Comparison of ENCODE assay signal across 24 mouse cellular contexts in genomic region chr12:83506543-83506942, GRCm38 (mm10). TPM values are rescaled to one million over a fixed set of nuclear protein-coding genes. Genes with fewer than 3 reads are reported as not detected.
DNase-seq lines count a peak whose midpoint lies in the region; TF ChIP-seq lines count a peak whose summit lies in the region.
"Had no signal": no experiment of that assay in that cellular context is flagged by ENCODE, and none has a peak within 500 bp of the region (broad histone marks: within the 10 kb centered on the region; RNA-seq: fewer than 3 reads in every experiment).

No protein-coding gene starts in this region.

- DNase-seq in 416B (ENCODE audit: low read depth), result peak; percentile 19
- peak; percentile 65 for DNase-seq in ES-CJ7 (ENCODE audit: low read depth, low spot score)
- DNase-seq in ZHBTc4 (ENCODE audit: low read depth, low spot score), result peak; percentile 57
- DNase-seq in left cerebral cortex, adult 2 months (ENCODE audit: extremely low spot score in 1 of 2, low spot score in 2 of 2), result no peak
- DNase-seq in thymus, postnatal 36 days, result no peak
- DNase-seq in left cerebral cortex, postnatal 25 days (ENCODE audit: low spot score in 2 of 2), result no peak
- no peak for DNase-seq in adrenal gland, adult 18-20 months (ENCODE audit: low spot score in 2 of 2)
- DNase-seq: adrenal gland, adult 2 months; adrenal gland, postnatal 10 days; adrenal gland, postnatal 25 days; B cell, adult 2 months; cerebellum, adult 11 months; cerebellum, adult 18-20 months; cerebellum, adult 8-10 months; cerebellum, adult 9-11 months; cerebellum, postnatal 14 days; cerebellum, postnatal 36 days; embryo, embryonic 11 days had no signal

- intact Hi-C loops in left cerebral cortex, adult 2 months (cut with DNase I), result no loop called here
- intact Hi-C loops in left cerebral cortex, postnatal 25 days (cut with DNase I), result no loop called here

- no peaks in the 10 kb centered on the region for H3K36me3 ChIP-seq in E14TG2a.4 (ENCODE audit: insufficient read depth, low read length)
- H3K36me3 ChIP-seq: embryonic facial prominence, embryonic 13.5 days; embryonic facial prominence, embryonic 15.5 days; forebrain, embryonic 10.5 days; forebrain, embryonic 12.5 days had no signal

- H3K9me3 ChIP-seq in E14TG2a.4 (ENCODE audit: low read length), result no peaks in the 10 kb centered on the region
- H3K9me3 ChIP-seq: embryonic facial prominence, embryonic 13.5 days; embryonic facial prominence, embryonic 15.5 days; forebrain, embryonic 10.5 days; forebrain, embryonic 12.5 days had no signal

- peaks cover 30% of the 10 kb centered on the region for H3K4me1 ChIP-seq in E14TG2a.4 (replicated peaks; ENCODE audit: low read depth, low read length)
- H3K4me1 ChIP-seq: embryonic facial prominence, embryonic 13.5 days; embryonic facial prominence, embryonic 15.5 days; forebrain, embryonic 12.5 days had no signal

- H3K27ac ChIP-seq in left cerebral cortex, adult 2 months, result no peak overlapping the region
- H3K27ac ChIP-seq: embryonic facial prominence, embryonic 13.5 days; embryonic facial prominence, embryonic 15.5 days; forebrain, embryonic 10.5 days; forebrain, embryonic 12.5 days had no signal

- no peak for TF ChIP-seq CTCF in E14TG2a.4 (conservative IDR thresholded peaks at IDR 0.05; ENCODE audit: low read length)
- TF ChIP-seq CTCF in left cerebral cortex, adult 2 months (IDR thresholded peaks at IDR 0.05), result no peak

- H3K27me3 ChIP-seq in E14TG2a.4 (ENCODE audit: insufficient read depth, low read length), result peaks cover 5% of the 10 kb centered on the region; the same call in 1 of the 2 replicates
- H3K27me3 ChIP-seq: embryonic facial prominence, embryonic 13.5 days; embryonic facial prominence, embryonic 15.5 days had no signal

- H3K4me3 ChIP-seq in E14TG2a.4 (replicated peaks; ENCODE audit: low read length), result peak overlapping the region; percentile 43; the same call in 1 of the 2 replicates
- H3K4me3 ChIP-seq in left cerebral cortex, adult 2 months, result no peak overlapping the region
- H3K4me3 ChIP-seq: embryonic facial prominence, embryonic 13.5 days; embryonic facial prominence, embryonic 15.5 days; erythroblast, embryonic 14.5 days; forebrain, embryonic 10.5 days; forebrain, embryonic 12.5 days had no signal

RNA-seq across cellular contexts. Expression of gene Dcaf4, which starts 13.7 kb away (rescaled TPM):
- total RNA-seq in left cerebral cortex, adult 2 months (2021), result 10 to 100 TPM; 31.6 to 32.3 TPM
- 10 to 100 TPM; 23.7 to 24.4 TPM for total RNA-seq in left cerebral cortex, postnatal 25 days (2021)
- total RNA-seq in adrenal gland, adult 18-20 months (2021), result 10 to 100 TPM; 28.5 to 36.1 TPM

RNA-seq across cellular contexts. Expression of gene Dpf3, which starts 19.0 kb away (rescaled TPM):
- total RNA-seq in left cerebral cortex, adult 2 months (2021), result 1 to 10 TPM; 6.0 to 7.0 TPM
- total RNA-seq in left cerebral cortex, postnatal 25 days (2021), result 1 to 10 TPM; 6.4 to 6.5 TPM
- 1 to 10 TPM; 7.3 to 7.7 TPM for total RNA-seq in adrenal gland, adult 18-20 months (2021)

Comparison
In these comparisons a context has a peak if more than half of its experiments do, and no peak if none do; other contexts are left out.
1. DNase-seq: peak in 416B (single experiment), ES-CJ7 (single experiment) and ZHBTc4 (single experiment); none in left cerebral cortex, adult 2 months (0 of 2), thymus, postnatal 36 days (0 of 2), left cerebral cortex, postnatal 25 days (0 of 2) and adrenal gland, adult 18-20 months (0 of 2).